Mouse (Mus musculus): ENCODE results near the gene Rnf166.

Gene Rnf166

GRCm38 (mm10) chr8:122469407-122469806 lies 6.5 kb downstream of the Rnf166 start:
- no peak for DNase-seq

GRCm38 (mm10) chr8:122467816-122468215 lies 8.0 kb downstream of the Rnf166 start:
- no peak for DNase-seq

GRCm38 (mm10) chr8:122464985-122465384 lies 10.9 kb downstream of the Rnf166 start:
- DNase-seq = no peak

GRCm38 (mm10) chr8:122463651-122464640 lies 11.9 kb downstream of the Rnf166 start:
- DNase-seq = no peak

DNA sequence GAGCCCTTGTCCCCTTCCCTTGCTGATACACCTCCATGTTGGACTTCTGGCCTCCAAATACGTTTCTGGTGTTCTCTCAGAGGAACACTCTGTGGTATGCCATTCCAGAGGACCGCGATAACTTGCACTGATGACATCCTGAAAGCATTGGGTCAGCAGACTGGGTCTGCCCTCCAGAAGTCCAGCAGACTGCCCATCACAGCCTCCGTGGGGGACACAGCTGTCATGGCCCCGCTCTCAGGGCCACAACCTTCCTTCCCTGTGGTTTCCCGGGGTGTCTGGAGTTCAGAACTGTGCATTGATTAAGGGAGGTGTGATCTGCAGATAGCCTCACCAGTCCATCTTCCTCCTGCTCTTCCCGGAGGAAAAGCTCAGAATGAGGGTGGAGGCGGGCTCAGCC lies 13.4 kb downstream of the Rnf166 start:
- DNase-seq = no peak

GRCm38 (mm10) chr8:122461473-122462148 lies 14.3 kb downstream of the Rnf166 start:
- DNase-seq = no peak

- DNase-seq = peak; percentile 69 to 71
These were observed 15.1 kb downstream of the Rnf166 start, which contains the start of gene Snai3 for GRCm38 (mm10) chr8:122460524-122461472. Gene Snai3, minus strand, starts transcription at chr8:122460733.

DNA sequence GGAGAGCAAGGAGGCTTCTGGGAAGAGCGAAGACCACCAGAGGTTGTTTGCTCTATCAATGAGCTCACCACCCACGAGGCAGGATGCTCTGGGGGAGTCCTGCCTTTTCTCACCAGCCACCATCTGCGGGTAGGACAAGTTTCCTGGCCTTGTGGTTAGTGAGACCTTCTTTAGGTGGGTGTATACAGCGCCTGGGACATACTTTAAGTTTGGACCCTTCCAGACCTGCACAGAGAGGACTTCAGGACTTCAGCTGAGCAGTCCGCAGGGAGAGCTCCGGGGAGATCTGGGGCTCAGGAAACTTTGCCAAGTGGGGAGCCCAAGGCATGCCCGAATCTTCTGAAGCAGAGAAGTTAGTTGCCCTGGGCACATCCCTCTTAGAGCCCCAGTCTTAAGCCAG lies 15.9 kb downstream of the Rnf166 start:
- DNase-seq = no peak

DNA sequence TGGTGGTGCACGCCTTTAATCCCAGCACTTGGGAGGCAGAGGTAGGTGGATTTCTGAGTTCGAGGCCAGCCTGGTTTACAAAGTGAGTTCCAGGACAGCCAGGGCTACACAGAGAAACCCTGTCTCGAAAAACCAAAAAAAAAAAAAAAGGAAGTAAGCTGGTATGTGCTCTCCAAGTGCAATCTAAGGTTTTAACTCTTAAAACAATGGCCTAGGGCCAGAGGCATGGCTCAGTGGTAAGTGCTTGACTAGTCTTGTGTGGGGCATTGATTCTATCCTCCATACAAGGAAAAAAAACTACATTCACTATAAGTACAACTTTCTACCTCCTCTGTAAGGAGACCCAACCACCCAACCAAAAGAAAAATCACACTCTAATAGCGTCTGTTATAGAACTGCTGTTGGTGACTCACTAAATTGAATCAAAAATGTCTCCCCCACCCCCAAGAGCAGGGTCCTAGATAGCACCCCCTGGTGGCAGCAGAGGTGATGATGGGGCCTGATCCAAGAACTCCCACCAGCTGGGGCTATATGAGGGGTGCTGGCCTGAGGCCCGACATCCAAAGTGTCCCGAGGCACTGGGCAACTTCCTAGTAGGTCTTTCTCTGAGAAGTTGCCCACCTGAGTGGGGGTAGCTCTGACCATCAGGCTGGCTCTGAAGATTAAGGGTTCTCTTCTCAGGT lies 16.5 kb downstream of the Rnf166 start:
- DNase-seq = peak; percentile 59 to 70

DNA sequence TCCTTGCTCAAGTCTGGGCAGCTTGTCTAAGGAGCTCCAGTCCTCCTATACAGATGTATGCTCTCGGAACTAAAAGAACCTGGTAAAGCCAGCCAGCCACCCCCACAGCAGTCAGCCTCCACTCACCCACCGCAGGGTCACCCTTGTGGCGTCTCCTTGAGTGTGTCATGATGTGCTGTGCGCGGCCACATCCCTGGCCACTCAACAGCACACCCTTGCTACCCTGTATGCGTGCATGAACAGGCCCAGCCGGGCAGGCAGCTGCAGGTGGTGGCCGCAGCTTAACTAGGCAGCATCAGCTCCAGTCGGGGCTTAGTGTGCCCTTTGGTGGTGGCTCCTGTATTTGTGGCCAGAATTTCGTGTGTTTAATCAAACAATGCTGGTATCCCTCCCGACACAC lies 18.7 kb downstream of the Rnf166 start:
- DNase-seq = no peak

DNA sequence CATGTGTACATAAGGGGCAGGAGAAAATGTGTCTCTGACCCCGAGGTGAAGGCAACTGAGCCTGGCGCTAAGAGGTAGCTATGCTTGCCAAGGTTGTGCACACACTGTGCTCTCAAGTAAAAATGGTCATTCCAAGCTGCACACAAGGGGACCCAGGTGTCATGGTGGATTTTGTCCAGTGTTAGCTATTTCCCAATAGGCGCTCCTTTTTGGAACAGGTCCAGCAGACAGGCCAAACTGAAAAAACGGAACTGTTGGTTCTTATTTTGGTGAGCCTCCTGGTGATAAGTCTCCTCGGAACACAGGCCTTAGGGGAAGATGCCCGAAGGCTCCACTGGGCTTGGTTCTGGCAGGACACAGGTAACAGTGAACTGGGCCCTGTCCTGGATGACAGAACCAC lies 21.5 kb downstream of the Rnf166 start:
- DNase-seq = peak in 1 of 2 experiments; percentile 49

DNA sequence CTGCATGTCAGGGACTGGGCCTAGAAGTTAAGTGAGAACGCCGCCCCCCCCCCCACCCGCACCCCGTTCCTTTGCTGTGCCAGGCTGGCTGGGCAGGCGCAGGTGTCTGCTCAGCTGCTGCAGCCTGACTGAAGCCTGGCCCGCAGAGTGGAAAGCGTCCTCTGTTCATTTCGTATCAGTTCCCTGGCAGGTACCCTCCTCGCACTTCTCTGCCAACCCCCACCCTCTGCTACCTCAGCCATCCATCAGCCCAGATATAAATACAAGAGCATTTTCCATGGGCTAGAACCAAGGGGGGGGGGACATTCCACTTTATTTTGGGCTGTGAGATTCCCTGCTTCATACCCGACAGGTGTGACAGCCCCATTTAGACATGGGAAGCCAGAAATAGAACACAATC lies 23.7 kb downstream of the Rnf166 start:
- DNase-seq = no peak

DNA sequence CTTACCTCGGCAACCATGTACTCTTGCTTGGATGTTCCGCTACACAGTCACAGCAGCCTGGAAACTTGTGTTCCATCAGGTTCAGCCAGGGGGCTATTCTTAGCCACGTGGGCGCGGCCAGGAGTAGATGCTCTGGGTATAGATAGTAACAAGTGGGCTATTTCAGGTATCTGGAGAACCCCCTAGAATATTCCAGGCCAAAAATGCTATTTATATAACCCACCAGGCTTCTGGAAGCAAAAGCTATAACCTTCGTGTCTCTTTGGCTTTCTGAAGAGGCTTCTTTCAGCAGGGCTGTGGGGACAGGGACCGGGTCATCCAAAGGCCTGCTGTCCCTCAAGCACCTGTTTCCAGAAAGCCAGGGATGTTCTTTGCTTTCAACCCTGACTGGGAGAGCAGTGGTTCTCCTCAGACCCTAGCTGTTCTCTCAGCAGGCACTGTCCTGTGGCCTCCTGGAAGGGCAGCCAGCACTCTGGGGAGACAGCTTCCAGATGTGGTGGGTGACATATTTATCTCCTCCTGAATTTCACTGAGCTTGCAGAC lies 24.6 kb downstream of the Rnf166 start:
- no peak for DNase-seq

GRCm38 (mm10) chr8:122445203-122445602 lies 30.7 kb downstream of the Rnf166 start:
- DNase-seq = no peak

- DNase-seq = peak; percentile 94
These were observed 31.7 kb downstream of the Rnf166 start for GRCm38 (mm10) chr8:122444058-122444748.

DNA sequence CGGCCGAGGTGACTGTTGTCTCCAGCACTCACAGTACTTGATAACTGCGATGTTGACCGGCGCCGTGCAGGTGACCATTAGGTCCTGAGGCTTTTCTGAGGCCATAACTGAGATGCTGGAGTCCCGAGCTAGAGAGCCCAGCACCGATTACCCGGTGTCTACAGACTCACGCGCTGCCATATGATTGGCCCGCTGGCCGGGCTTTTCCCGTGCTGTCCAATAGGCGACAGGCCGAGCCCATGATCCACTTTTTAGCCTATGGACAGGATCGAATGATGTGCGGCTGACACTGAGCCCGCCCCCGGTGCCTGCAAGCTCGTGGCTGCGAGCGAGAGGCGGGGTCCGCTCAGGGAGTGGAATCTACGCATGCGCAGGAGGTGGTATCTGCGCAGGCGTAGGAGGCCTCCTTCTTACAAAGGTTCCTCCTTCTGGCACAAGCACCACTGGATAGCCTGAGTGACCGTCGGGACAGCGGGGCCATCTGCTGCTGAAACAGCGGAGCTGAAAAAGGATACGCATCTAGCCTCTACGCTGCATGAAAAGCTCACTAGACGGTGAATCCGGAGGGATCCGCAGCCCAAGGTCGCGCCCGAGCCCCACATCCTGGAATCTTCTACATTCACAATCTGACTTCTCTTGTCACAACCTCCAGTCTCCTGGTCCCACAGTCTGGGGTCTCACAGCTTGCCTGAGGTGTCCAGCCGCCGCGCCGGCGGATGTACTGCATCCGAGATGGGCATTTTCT lies 32.4 kb downstream of the Rnf166 start, which contains the start of gene Mvd:
Gene Mvd, minus strand, starts transcription at position 161 of the 745 bp plus-strand sequence.
- peak; percentile 99 for DNase-seq

GRCm38 (mm10) chr8:122442781-122443180 lies 33.1 kb downstream of the Rnf166 start:
- DNase-seq = peak in 1 of 2 experiments; percentile 51

- DNase-seq = no peak
These were observed 33.5 kb downstream of the Rnf166 start for GRCm38 (mm10) chr8:122442356-122442755.

- peak; percentile 58 to 71 for DNase-seq
These were observed 34.5 kb downstream of the Rnf166 start for GRCm38 (mm10) chr8:122441326-122441725.

GRCm38 (mm10) chr8:122439336-122439735 lies 36.5 kb downstream of the Rnf166 start:
- DNase-seq = peak; percentile 88 to 92

Measured in cerebellum, postnatal 10 days (tissue).